Mouse (Mus musculus): ENCODE data around the gene Gngt1.

Gene Gngt1

DNA sequence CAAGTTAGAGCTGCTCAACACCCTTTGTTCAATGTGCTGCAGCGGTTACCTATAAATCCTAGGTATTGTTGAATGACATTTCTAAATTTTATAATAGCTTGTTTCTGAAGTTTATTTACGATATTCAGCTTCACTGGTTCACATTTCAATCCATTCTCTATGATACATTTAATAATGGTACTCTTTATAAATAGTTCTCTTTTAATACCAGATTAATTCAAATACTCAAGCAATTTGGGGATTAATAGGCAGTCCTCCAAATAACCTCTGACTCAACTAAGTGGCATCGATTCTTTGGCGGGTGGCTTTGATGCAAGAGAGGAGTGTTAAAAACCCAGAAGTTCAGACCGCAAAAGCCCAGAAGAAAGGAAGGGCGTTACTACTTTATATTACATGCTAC, at the start of gene Gngt1:
Gene Gngt1 (plus strand): TSS at position 301 of the 400 bp plus-strand sequence.
- DNase-seq, result no peak

DNA sequence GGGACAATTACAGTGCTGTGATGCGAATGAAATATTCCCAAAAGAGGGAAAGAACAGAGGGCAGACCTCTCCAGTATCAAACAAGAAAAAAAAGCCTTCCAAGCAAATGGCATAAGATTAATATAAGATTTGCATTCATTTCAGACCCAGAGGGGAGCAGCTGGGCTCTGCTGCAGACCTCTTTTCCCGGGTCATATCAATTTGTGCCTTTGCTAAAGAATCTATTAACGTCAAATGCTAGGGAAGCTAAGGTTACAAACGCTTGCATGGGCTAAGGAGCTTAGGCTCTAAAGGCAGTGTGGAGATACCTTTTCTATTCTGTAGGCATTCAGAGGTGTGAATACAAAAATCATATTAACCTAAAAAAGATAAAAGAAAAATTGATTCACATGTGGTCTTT, 38.6 kb upstream of the Gngt1 start:
- no peak for DNase-seq

DNA sequence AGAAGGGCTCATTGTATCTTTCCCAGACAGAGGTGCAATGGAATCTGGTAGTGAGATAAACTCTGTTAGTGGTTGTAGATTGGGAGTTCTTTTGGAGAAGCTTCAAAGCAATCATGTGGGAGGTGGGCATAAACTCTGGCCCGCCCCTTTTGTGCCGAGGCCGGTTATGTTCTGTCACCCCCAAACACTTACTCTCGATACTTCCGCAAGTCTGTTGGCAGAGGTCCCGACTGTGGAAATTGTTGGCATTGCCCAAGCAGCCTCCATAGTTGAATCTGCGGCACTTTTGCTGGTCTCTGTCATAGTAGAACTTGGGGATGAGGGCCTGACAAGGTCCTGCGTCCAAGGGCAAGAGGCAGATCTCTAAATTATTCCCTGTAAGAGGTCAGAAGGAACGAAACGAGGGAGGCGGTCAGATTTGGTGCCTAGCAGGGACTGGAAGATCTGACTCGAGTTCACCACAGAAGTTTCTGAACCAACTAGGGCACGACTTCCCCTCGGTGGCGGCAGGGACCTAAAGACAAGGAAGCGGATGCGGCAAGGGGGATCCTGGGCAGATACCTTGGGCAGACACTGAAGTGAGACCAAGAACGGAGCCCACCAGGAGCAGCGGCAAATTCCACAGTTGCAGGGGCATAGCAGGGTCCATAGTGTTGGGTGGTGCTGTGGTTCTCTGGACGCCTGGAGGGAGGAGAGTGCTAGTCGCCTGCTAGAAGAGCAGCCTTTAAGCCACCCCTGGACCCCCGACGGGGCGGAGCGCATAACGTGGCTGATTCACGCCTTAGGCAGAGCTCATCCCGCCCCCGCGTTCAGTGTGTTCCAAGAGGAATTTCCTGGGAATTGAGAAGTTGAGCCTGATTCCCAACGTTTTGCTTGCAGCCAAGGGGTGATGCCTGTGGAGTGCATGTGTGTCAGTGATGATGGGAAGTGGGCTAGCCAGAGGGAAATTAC, 25.6 kb upstream of the Gngt1 start:
- peak; percentile 58 for DNase-seq

DNA sequence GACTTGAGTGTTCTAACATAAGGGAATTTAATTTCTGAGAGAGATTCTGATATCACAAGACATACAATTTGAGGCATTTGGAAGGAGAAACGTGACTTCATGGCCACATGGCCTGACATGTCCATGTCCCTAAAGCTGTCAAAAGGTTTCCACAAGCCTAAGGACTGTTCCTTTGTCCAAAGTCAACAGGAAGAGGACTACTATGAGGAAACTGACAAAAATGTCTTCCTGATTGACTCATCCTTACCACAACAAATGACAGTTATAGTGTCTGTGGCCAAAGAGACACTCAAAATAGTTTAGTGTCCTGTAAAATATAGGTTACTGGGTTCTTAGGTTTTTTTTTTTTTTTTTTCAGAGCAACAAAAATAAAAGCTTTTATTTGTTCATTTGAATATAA, 19.9 kb upstream of the Gngt1 start:
- DNase-seq, result no peak

DNA sequence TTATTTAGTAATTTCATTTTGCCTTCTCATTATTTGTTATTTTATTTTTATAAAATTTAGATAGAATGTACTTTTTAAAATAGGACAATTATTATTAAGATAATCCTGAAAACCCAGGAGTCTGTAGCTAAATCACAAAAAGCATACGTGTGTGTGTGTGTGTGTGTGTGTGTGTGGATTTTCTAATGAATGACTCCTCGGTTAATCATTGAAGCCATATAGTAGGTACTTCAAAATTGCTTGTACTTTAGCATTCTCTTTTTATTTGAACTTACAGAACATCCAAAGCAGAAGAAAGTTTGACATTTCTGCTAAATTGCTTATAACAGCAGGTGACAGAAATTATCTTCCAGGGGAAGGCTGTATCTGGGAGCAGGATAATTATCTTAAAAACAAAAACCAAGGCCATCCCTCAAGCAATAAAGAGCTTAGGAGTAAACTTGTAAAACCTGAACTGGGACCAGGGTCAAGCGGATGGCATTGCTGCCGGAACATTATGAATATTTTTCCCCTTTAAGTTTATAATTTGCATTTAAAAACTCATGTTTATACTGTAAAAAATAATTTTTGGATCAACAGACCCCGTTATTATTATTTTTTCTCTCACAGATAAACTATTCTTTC, 10.8 kb upstream of the Gngt1 start:
- DNase-seq, result no peak

DNA sequence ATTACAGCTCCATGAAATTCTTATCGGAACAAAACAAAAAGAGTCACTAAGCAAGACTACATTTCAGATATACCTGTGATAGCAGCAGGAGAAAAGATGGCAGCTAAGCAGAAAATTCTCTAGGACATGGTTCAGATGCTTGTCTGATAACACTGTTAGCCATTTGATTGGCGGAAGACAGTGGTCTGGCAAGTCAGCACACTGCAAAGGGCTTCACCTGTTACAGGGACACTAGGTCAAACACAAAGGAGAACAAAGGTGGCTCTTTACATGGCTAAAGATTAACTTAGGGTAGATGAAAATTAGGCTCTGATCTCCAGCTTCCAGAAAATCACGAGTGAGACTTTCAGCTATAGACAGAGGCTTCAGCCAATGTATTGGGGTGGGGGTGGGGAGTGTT, 4.8 kb upstream of the Gngt1 start, which contains the start of gene Tfpi2:
Gene Tfpi2 (minus strand): TSS at position 170 of the 400 bp plus-strand sequence.
- no peak for DNase-seq

DNA sequence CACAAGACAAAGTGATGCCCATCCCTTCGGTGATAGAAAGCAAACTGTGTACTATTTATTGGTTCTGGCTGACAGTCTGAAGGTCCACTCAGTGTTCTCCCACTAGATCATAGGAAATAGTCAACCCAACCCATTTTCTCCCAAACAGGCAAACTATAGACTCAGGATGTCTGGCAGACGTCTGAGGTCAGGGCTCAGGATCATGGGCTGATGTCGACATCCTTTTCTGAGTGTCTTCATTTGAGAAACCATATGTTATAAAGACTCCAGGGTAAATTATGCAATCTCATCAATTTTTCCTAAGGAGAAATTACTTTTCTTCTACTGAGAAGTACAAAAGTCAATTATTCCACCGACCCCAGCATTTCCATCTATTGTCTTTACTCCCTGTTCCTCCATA, 4.5 kb downstream of the Gngt1 start:
- DNase-seq, result no peak

DNA sequence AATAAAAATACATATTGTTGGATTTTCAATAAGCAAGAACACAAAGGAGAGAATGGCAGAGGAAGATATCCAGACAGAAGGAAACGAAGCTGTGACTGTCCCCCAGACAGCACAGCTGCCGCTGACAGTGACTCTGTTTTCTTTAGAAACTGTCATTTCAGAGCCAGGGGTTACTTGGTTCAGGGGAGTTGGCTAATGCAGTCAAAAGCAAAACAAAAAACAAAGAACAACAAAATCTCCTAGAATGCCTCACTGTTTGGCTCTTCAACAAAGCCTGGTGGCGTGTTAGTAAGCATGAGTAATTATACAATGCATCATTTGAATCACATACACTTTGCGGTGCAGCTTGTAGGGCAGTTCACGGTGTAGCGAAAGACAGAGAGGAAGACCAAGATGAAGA, 5.7 kb downstream of the Gngt1 start:
- no peak for DNase-seq

DNA sequence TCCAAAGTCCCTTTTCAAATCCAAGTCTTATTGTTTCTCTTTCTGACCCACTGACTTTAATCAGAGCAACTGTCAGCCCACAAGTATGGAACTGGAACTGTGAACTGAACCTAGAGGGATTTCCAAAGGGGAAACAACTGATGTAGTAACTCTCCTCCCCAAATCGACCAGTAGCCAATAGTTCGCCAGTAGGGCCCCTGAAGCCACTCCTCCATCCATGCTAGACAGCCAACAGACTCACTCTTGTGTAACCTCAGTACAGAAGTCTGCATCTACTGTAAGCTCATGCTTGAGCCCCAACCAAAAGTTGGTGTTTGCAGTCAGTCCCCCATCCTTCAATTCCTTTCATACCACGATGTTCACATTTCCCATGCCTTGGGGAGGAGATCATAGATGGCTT, 7.1 kb downstream of the Gngt1 start:
- no peak for DNase-seq

DNA sequence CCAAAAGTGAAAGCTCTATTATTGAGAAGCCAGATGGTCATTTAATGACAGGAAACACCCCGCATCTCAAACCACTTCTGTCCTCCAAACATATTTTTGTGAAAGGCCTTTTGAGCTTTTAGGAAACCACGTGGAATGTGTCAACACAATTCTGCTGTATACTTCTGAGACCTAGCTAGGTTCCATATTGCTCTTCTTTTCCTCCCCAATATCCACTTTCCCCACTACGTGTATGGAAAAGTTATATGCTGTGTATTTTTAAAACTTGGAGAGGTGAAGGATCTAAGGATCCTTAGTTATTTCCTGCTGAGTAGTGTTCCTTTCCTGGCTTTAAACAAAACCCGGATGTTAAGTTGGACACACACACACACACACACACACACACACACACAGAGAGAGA, 9.9 kb downstream of the Gngt1 start:
- no peak for DNase-seq

DNA sequence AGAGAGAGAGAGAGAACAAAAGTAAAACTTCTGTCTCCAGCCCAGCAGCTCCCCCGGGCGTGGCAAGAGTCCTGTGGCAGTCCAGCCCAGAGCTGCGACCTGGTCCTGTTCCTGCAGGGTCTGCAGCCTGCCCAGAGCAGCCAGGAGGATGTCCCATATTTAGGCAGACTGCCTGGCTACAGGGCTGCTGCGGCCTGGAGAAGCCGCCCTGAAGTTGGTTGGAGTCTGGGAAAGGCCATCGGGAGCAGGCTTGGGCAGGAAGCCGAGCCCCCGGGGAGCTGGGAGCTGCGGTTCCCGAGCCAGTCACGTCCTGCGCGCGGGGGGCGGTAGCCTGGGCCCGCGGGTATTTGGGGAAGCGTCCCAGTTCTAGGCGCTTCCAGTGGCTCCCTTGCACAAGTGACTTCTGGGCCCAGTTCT, 10.3 kb downstream of the Gngt1 start, which contains the start of gene Gng11:
Gene Gng11 (plus strand): TSS at position 15 of the 417 bp plus-strand sequence.
- peak; percentile 83 for DNase-seq

DNA sequence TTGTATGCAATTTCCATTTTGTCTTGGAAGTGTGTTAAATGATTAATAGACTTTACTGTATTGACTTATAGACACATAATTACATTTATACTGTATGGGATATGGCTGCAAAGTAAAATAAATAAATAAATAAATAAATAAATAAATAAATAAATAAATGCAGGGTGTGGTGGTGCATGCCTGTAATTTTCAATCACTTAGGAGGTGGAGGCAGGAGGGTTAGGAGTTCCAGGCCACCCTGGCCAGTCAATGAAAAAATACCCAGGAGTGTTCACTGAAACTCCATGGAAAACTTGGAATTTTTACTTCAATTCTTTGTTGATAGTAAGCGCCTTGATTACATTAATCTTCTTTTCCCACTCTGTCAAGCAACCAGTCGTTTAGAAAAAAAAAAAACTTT, 11.2 kb downstream of the Gngt1 start:
- no peak for DNase-seq

DNA sequence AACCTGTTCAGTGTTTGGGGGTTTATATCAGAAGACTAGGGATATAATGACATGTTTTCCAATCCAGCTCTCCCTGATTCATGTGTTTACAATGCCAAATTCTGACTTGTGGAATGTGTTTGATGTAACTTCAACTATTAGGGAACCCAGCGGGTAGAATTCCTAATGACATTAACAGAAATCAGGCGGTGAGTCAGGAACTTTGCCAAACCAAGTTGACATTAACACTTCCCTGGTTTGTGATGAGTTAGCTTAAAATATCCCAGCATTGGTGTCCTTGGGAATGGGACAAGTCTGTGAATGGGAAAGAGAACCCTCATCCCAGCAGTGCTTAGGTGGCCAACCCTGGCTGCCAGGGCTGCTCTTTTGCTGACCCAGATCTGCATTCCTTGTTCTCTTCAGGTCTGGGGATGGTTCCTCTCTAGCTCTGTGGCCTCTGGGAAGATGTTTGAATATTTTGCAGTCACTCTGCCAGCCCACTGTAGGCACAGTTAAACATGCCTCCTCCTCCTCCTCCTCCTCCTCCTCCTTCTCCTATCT, 15.0 kb downstream of the Gngt1 start:
- DNase-seq, result peak; percentile 52

DNA sequence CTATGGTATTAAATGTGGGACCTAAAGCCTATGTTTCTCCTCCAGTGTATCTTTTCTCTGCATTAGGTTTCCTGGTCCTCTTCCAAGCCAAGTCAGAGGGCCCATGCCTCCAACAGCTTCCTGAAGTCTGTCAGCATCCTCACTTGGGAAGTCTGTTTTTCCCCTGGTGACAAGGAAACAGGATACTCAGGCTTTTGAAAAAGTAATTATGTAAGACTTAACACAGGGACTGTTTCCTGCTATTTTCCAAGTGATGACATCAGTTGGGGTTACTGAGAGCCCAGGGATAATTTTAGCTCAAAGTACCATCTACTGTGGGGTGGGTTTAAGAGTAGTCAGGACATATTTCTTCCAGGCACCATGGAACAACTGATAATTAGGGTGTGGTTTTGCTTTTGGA, 16.0 kb downstream of the Gngt1 start:
- no peak for DNase-seq

DNA sequence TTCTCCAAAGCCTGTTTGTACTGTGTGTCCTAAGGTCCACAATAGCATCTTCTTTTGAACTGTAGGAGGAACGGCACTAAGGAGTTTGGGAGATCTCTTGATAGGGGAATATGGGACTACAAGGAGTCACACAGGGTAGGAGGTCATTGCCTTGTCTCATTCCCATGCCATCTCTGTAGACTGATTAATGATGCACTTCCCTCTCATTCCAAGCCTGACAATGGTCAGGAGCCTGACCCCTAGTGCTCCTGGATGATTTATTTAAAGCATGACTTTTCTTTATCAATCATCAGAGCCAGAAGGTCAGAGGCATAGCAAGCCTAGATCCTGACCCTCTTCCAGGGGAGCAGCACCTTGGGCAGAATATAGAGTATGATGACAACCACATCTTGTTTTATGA, 29.1 kb downstream of the Gngt1 start:
- DNase-seq, result no peak

DNA sequence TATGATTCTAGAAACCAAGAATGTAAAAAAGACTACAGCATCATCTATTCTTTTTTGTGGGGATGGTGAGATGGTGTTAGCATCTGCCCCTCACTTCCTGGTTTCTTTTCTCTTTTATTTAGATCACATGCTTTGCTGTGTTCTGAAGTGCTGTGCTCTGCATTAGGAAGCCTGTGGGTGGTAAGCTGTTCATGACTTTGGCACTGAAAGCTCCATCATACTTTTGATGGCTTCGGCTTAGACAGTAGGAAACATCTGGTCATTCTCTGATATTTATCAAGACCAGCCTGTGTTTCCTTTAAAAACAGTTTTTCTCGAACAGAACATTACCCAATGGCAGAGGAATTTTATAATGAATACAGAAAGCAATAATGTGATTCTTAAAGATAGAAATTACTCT, 32.8 kb downstream of the Gngt1 start:
- DNase-seq, result no peak

DNA sequence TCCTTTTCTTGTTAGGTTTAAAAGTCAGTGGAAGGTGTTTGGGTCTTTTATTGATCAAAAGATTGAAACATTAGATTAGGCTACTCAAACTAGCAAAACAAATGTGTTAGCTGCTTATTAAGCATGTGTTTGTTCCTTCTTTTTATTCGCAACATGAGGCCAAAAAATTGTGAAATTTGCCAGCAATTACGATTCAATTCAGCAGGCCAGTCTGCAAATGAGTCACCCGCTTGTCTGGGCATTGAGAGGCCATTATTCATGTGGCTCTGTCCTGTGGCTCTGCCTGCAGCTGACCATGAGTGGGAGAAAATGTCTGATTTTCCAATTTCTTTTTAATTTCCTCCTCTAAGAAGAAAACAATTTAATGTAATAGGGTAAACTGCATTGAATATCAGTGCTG, 37.4 kb downstream of the Gngt1 start:
- DNase-seq, result peak; percentile 1

DNA sequence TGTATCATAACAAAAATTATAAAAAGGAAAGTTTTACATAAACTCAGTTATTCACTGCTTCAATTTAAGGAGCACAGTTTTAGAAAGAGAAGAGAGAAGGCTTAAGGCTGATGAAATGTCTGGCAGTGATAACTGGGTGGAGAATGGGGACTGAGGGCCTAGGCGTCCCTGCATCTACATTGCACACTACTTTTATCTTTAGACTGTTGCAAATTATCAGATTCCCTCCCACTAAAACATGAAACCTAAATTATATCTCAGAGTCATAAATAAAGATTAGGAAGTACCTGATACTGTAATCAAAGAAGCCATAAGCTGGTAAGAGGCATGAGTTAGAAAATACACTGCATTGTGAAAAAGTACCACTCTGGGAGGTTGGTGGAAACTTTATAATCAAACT, 48.2 kb downstream of the Gngt1 start:
- no peak for DNase-seq
